In the genomic region with DNA sequence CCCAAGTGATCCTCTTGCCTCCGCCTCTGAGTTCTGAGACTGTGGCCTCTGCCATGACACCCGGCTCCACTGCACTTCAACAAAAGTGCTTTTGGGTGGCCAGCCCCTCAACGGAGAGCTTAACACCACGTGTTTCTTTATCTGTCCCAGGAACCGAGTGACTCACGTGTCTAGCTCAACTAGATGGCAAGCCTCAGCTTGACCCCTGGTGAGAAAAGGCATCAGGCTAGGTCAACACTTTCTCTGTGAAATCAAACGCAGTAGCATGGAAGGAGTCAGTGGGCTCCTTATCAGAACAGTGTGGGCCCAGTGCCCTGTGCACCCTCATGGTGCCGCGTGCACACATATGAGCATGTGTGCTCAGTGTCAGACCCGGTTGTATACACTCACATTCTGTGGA, we compare ENCODE assay signal across 27 mouse cellular contexts. TPM values are rescaled to one million over a fixed set of nuclear protein-coding genes. Genes with fewer than 3 reads are reported as not detected.
"Had no signal": no experiment of that assay in that cellular context is flagged by ENCODE, and none has a peak within 500 bp of the region (broad histone marks: within the 10 kb centered on the region; RNA-seq: fewer than 3 reads in every experiment).

No protein-coding gene starts in this region.

- H3K4me1 ChIP-seq: midbrain, embryonic 12.5 days had no signal

- H3K27ac ChIP-seq: layer of hippocampus, adult 2 months; left cerebral cortex, adult 2 months; liver, embryonic 13.5 days; midbrain, embryonic 12.5 days; stomach, embryonic 15.5 days had no signal

- H3K36me3 ChIP-seq: liver, embryonic 13.5 days; midbrain, embryonic 12.5 days; stomach, embryonic 15.5 days had no signal

- H3K4me3 ChIP-seq: layer of hippocampus, adult 2 months; left cerebral cortex, adult 2 months; liver, embryonic 13.5 days; midbrain, embryonic 12.5 days; stomach, embryonic 15.5 days had no signal

- H3K9ac ChIP-seq: liver, embryonic 13.5 days; midbrain, embryonic 12.5 days; stomach, embryonic 15.5 days had no signal

- H3K4me2 ChIP-seq: liver, embryonic 13.5 days; midbrain, embryonic 12.5 days; stomach, embryonic 15.5 days had no signal

- DNase-seq: layer of hippocampus, adult 9-11 months; liver, embryonic 13.5 days; lung, adult 2 months; right cerebral cortex, postnatal 14 days; right cerebral cortex, postnatal 4 days; thymus, postnatal 25 days had no signal

- H3K9me3 ChIP-seq: liver, embryonic 13.5 days; midbrain, embryonic 12.5 days; stomach, embryonic 15.5 days had no signal

- H3K27me3 ChIP-seq: midbrain, embryonic 12.5 days; stomach, embryonic 15.5 days had no signal

RNA-seq across cellular contexts. Expression of a gene that starts 52.1 kb away (rescaled TPM):
- total RNA-seq: layer of hippocampus, adult 2 months; layer of hippocampus, postnatal 25 days; left cerebral cortex, adult 2 months; left cerebral cortex, postnatal 10 days; left cerebral cortex, postnatal 36 days; liver, adult 2 months; megakaryocyte progenitor cell, adult 5-6 weeks; midbrain, postnatal 0 days had no signal
- polyA plus RNA-seq: kidney, embryonic 14.5 days; kidney, postnatal 0 days; limb, embryonic 11.5 days; limb, embryonic 14.5 days; liver, adult 2 months; liver, embryonic 13.5 days; liver, embryonic 16.5 days; lung, embryonic 16.5 days; midbrain, embryonic 12.5 days; midbrain, postnatal 0 days; neural tube, embryonic 11.5 days; neural tube, embryonic 14.5 days; stomach, embryonic 15.5 days had no signal

RNA-seq across cellular contexts. Expression of a gene that starts 54.4 kb away (rescaled TPM):
- total RNA-seq: layer of hippocampus, adult 2 months; layer of hippocampus, postnatal 25 days; left cerebral cortex, adult 2 months; left cerebral cortex, postnatal 10 days; left cerebral cortex, postnatal 36 days; liver, adult 2 months; megakaryocyte progenitor cell, adult 5-6 weeks; midbrain, postnatal 0 days had no signal
- polyA plus RNA-seq: kidney, adult 2 months; kidney, embryonic 14.5 days; kidney, postnatal 0 days; large intestine, adult 2 months; limb, embryonic 11.5 days; limb, embryonic 14.5 days; liver, adult 2 months; liver, embryonic 13.5 days; liver, embryonic 16.5 days; lung, adult 2 months; lung, embryonic 16.5 days; midbrain, embryonic 12.5 days; midbrain, postnatal 0 days; neural tube, embryonic 11.5 days; neural tube, embryonic 14.5 days; stomach, embryonic 15.5 days; thymus, postnatal 0 days had no signal

RNA-seq across cellular contexts. Expression of a gene that starts 59.6 kb away (rescaled TPM):
- total RNA-seq: layer of hippocampus, adult 2 months; layer of hippocampus, postnatal 25 days; left cerebral cortex, adult 2 months; left cerebral cortex, postnatal 10 days; left cerebral cortex, postnatal 36 days; liver, adult 2 months; megakaryocyte progenitor cell, adult 5-6 weeks; midbrain, postnatal 0 days had no signal
- polyA plus RNA-seq: kidney, embryonic 14.5 days; kidney, postnatal 0 days; limb, embryonic 11.5 days; limb, embryonic 14.5 days; liver, adult 2 months; liver, embryonic 13.5 days; liver, embryonic 16.5 days; lung, embryonic 16.5 days; midbrain, embryonic 12.5 days; midbrain, postnatal 0 days; neural tube, embryonic 11.5 days; neural tube, embryonic 14.5 days; stomach, embryonic 15.5 days; thymus, postnatal 0 days had no signal
